Mouse (Mus musculus) olfactory bulb, adult 2 months (tissue): Measurements from ENCODE around the gene 4933400A11Rik.

ENCODE experiments used
- CTCF ChIP-seq: fragments of 200-500 bp; IDR thresholded peaks from 2 replicates; pipeline ENCODE4 v1.5.1; 2012; ENCODE audit warnings: low read depth, mild to moderate bottlenecking, low read length, moderate library complexity; ENCODE audit not compliant: insufficient read depth
- POLR2A ChIP-seq: fragments of 200-500 bp; IDR thresholded peaks from 2 replicates; pipeline ENCODE4 v1.6.1; 2012; ENCODE audit warnings: mild to moderate bottlenecking, low read depth, low read length, moderate library complexity; ENCODE audit not compliant: insufficient read depth

GRCm38 (mm10) chrX:169794421-169794820, 15.0 kb upstream of the 4933400A11Rik start:
- no peak for TF ChIP-seq CTCF
- no peak for TF ChIP-seq POLR2A
